Mouse (Mus musculus) liver, embryonic 16.5 days (tissue): ENCODE measurements around the gene Ncmap. TPM values are rescaled to one million over a fixed set of nuclear protein-coding genes. Genes with fewer than 3 reads are reported as not detected.

ENCODE experiments used
- ATAC-seq: fragments of 200-750 bp; cut with Nextera tagmentation; 2 replicates; pipeline ENCODE4 v1.8.0; 2017; ENCODE audit warnings: low read depth, mild to moderate bottlenecking, moderate number of reproducible peaks, moderate library complexity
- H3K27ac ChIP-seq: fragments of 300-500 bp; sonication (generic); 2 replicates; pipeline ENCODE4 v1.5.1; 2014; ENCODE audit warnings: mild to moderate bottlenecking, low read length
- H3K27me3 ChIP-seq: fragments of 300-500 bp; sonication (generic); 2 replicates; pipeline ENCODE4 v1.6.1; 2014; ENCODE audit warnings: low read depth, low read length, mixed read lengths; ENCODE audit not compliant: control insufficient read depth, insufficient read depth
- H3K36me3 ChIP-seq: fragments of 300-500 bp; sonication (generic); 2 replicates; pipeline ENCODE4 v1.6.1; 2014; ENCODE audit warnings: mild to moderate bottlenecking; ENCODE audit not compliant: control insufficient read depth, insufficient read depth
- H3K4me1 ChIP-seq: fragments of 300-500 bp; sonication (generic); 2 replicates; pipeline ENCODE4 v1.6.1; 2014; ENCODE audit warnings: low read depth, low read length, mixed read lengths; ENCODE audit not compliant: control insufficient read depth
- H3K4me2 ChIP-seq: fragments of 300-500 bp; sonication (generic); 2 replicates; pipeline ENCODE4 v1.6.1; 2014; ENCODE audit warnings: low read depth, low read length, mixed read lengths
- H3K4me3 ChIP-seq: fragments of 300-500 bp; sonication (generic); 2 replicates; pipeline ENCODE4 v1.5.1; 2014; ENCODE audit warnings: low read depth, mild to moderate bottlenecking, low read length
- H3K9ac ChIP-seq: fragments of 300-500 bp; sonication (generic); 2 replicates; pipeline ENCODE4 v1.6.1; 2014; ENCODE audit warnings: low read depth, low read length
- H3K9me3 ChIP-seq: fragments of 300-500 bp; sonication (generic); replicated peaks from 2 replicates; pipeline ENCODE4 v1.6.1; 2016; ENCODE audit warnings: low read length; ENCODE audit not compliant: control insufficient read depth
- WGBS: fragments of 180-500 bp; shearing (Covaris S2); extraction: QIAGEN DNeasy Blood & Tissue Kit; methylation state at CpG from one replicate; pipeline ENCODE4 v1.1.7; 2014; ENCODE audit not compliant: insufficient replicate concordance; 5-methylcytosine and 5-hydroxymethylcytosine counted together
- polyA plus RNA-seq: library from polyadenylated mRNA; unstranded; fragments of >200 nt; fragmentation: Nextera tagmentation; extraction: Ambion mirVana; gene quantifications from 2 replicates; pipeline ENCODE4 v1.2.1, GENCODE M21; 2015

Gene Ncmap
- polyA plus RNA-seq, 1 experiment from 2014 or later, result 0.19 TPM

- Histone ChIP-seq H3K4me2 (no peak overlapping the region), H3K4me1 (no peaks in the 10 kb centered on the region), H3K9ac (no peak overlapping the region), H3K4me3 (no peak overlapping the region), H3K36me3 (no peaks in the 10 kb centered on the region), H3K9me3 (no peaks in the 10 kb centered on the region), H3K27ac (no peak overlapping the region), H3K27me3 (no peaks in the 10 kb centered on the region)
- ATAC-seq, result no peak
- 62% methylated on average over 8 of the region's 8 CpGs for WGBS
Measured at GRCm38 (mm10) chr4:135413491-135413890, 15.5 kb upstream of the Ncmap start.

DNA sequence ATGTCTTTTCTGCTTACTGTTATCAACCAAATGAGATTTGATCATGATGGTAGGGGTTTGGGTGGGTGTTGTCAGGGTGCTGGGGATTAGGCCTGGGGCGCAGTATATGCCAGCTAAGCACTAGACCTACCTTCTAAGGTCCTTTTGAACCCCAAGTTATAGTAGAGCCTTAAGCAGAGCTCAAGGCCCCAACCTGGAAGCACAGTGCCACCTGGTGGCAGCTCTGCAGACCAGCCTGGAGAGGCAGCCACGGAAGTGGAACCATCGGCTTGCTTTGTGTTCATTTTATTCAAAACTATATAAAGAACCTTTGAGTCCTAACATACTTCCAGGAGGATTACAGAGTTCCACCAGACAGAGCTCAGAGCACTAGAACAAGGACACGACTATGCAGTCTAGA is 13.6 kb upstream of the Ncmap start:
- H3K27me3 ChIP-seq, result no peaks in the 10 kb centered on the region
- no peaks in the 10 kb centered on the region for H3K9me3 ChIP-seq
- H3K4me1 ChIP-seq, result no peaks in the 10 kb centered on the region
- 0 out of 2 replicates have a peak, but pooled peaks have one; percentile 32 for ATAC-seq
- no peak overlapping the region for H3K4me3 ChIP-seq
- no peak overlapping the region for H3K4me2 ChIP-seq
- H3K36me3 ChIP-seq, result no peaks in the 10 kb centered on the region
- H3K9ac ChIP-seq, result no peak overlapping the region
- H3K27ac ChIP-seq, result no peak overlapping the region
- 21% methylated on average over 4 of the region's 4 CpGs for WGBS

DNA sequence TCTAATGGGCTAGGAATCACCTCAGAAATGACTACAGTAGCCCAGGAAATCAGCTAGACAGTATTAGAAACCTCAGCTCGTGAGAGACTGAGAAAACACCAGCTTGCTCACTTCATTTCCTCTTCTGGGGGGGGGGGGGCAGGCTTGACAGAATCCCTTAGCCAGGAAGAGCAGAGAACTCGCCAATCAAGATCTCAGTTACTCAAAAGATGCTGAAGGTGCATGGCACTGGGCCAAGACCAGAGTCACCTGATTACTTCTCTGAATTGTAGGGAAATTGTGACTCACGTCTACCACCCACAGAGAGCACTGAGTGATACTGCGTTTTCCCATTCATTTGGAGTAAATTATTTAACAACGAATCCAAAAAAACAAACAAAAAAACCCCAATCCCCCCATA is 8.2 kb upstream of the Ncmap start:
- Histone ChIP-seq H3K9ac (no peak overlapping the region), H3K27me3 (no peaks in the 10 kb centered on the region), H3K36me3 (no peaks in the 10 kb centered on the region), H3K4me3 (no peak overlapping the region), H3K4me2 (no peak overlapping the region), H3K9me3 (no peaks in the 10 kb centered on the region), H3K4me1 (peaks cover 20% of the 10 kb centered on the region), H3K27ac (no peak overlapping the region)
- ATAC-seq, result no peak
- 48% methylated on average over 5 of the region's 5 CpGs for WGBS

DNA sequence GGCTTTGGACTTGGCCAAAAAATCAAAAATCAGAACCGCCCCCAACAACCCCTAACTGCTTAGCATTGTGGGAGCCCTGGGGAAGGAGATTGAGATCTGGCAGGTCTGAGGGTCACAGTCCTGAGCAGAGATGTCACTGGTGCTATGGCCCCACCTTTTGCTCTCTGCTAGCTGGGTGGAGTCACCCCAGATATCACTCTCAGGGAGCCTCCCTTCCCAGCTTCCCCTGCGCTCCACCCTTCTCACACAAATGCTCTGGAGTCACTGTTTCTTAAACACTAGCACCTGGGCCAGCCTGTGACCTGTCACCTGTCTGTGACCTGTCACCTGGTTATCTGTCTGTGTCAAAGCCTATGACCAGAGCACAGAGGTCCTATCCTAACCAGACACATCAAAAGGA is 6.9 kb upstream of the Ncmap start:
- Histone ChIP-seq H3K36me3 (no peaks in the 10 kb centered on the region), H3K27me3 (peaks cover under 1% of the 10 kb centered on the region; the same call in 1 of the 2 replicates), H3K4me1 (peaks cover 20% of the 10 kb centered on the region), H3K9me3 (no peaks in the 10 kb centered on the region), H3K4me3 (no peak overlapping the region), H3K27ac (no peak overlapping the region), H3K9ac (no peak overlapping the region), H3K4me2 (peak overlapping the region; percentile 39)
- WGBS, result 44% methylated on average over 2 of the region's 2 CpGs
- ATAC-seq, result peak; percentile 93

DNA sequence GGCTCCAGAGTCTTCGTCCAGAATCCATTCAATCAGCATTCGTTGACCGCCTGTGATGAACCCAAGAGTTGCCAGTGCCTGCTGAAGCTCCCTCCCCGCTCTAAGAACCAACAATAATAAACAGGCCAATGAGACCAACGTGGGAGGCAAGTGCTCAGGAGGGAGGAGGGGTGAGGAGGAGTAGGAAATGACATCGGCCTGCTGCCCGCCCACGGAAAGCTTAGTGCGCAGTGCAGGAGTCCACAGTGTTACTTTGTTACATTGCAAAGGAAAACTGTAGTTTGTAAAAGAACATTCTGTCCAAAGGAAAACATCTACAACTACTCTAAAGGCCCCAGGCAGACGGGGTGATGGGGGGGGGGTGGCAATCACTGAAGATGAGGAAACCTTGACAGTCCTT is 6.0 kb upstream of the Ncmap start:
- H3K9ac ChIP-seq, result no peak overlapping the region

DNA sequence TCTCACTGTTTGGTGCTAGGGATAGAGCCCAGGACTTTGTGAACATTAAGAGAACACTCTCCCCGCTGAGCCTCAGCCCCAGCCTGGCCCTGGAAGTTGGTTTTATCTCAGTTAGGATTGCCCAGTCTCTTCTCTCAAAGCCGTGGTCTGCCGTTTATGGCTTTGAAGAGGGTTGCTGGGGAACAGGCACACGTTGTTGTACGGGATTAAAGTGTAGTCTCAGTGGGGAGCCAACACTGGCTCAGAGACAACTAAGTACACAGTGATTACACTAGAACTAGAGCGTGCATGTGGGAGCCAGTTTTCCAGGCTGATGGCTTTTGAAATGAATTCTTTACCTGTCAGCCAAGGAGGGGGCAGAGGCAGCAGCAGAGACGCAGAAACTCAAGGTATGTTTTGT is 3.9 kb upstream of the Ncmap start:
- 44% methylated on average over 7 of the region's 7 CpGs for WGBS
- Histone ChIP-seq H3K36me3 (no peaks in the 10 kb centered on the region), H3K4me3 (no peak overlapping the region), H3K9me3 (no peaks in the 10 kb centered on the region), H3K4me2 (no peak overlapping the region), H3K4me1 (peaks cover 27% of the 10 kb centered on the region), H3K27me3 (peaks cover 30% of the 10 kb centered on the region), H3K9ac (no peak overlapping the region), H3K27ac (no peak overlapping the region)
- ATAC-seq, result no peak

More for the DNA sequence above, 6.0 kb upstream of the Ncmap start:
- no peaks in the 10 kb centered on the region for H3K36me3 ChIP-seq
- ATAC-seq, result no peak
- H3K9me3 ChIP-seq, result no peaks in the 10 kb centered on the region
- peaks cover 20% of the 10 kb centered on the region for H3K4me1 ChIP-seq
- no peak overlapping the region for H3K27ac ChIP-seq
- no peak overlapping the region for H3K4me3 ChIP-seq
- H3K27me3 ChIP-seq, result peaks cover 9% of the 10 kb centered on the region
- 78% methylated on average over 10 of the region's 10 CpGs for WGBS
- no peak overlapping the region for H3K4me2 ChIP-seq

GRCm38 (mm10) chr4:135397551-135397950 is 476 bp downstream of the Ncmap start:
- peaks cover 47% of the 10 kb centered on the region for H3K27me3 ChIP-seq
- 8% methylated on average over 16 of the region's 16 CpGs for WGBS
- H3K9ac ChIP-seq, result no peak overlapping the region
- H3K36me3 ChIP-seq, result no peaks in the 10 kb centered on the region
- peak overlapping the region; percentile 24 for H3K4me3 ChIP-seq
- no peak for ATAC-seq
- H3K4me1 ChIP-seq, result peaks cover 7% of the 10 kb centered on the region; the same call in 1 of the 2 replicates
- H3K27ac ChIP-seq, result no peak overlapping the region
- peak overlapping the region; percentile 36; the same call in 1 of the 2 replicates for H3K4me2 ChIP-seq
- H3K9me3 ChIP-seq, result peaks cover 2% of the 10 kb centered on the region; the same call in 1 of the 2 replicates

DNA sequence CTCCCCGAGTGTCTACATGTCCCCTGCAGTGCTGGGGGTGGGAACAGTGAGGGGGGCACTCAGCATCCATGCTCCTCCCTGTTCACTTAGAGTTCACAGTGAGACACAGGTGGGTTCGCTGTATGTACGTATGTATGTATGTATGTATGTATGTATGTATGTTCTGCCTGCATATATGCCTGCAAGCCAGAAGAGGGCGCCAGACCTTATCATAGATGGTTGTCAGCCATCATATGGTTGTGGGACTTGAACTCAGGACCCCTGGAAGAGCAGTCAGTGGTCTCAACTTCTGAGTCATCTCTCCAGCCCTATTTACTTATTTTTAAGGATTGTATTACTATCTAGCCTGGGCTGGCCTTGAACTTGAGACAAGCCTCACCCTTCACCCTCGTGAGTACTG is 1.7 kb downstream of the Ncmap start:
- peaks cover 2% of the 10 kb centered on the region; the same call in 1 of the 2 replicates for H3K9me3 ChIP-seq
- no peak for ATAC-seq
- WGBS, result 71% methylated on average over 5 of the region's 5 CpGs
- H3K4me3 ChIP-seq, result no peak overlapping the region
- no peaks in the 10 kb centered on the region for H3K36me3 ChIP-seq
- peaks cover 7% of the 10 kb centered on the region; the same call in 1 of the 2 replicates for H3K4me1 ChIP-seq
- no peak overlapping the region for H3K9ac ChIP-seq
- no peak overlapping the region for H3K27ac ChIP-seq
- peaks cover 47% of the 10 kb centered on the region for H3K27me3 ChIP-seq
- no peak overlapping the region for H3K4me2 ChIP-seq

GRCm38 (mm10) chr4:135395375-135395774 is 2.7 kb downstream of the Ncmap start:
- Histone ChIP-seq H3K27me3 (peaks cover 47% of the 10 kb centered on the region), H3K27ac (no peak overlapping the region), H3K9me3 (peaks cover 2% of the 10 kb centered on the region; the same call in 1 of the 2 replicates), H3K4me3 (no peak overlapping the region), H3K4me1 (peaks cover 7% of the 10 kb centered on the region; the same call in 1 of the 2 replicates), H3K36me3 (no peaks in the 10 kb centered on the region), H3K9ac (no peak overlapping the region), H3K4me2 (no peak overlapping the region)
- ATAC-seq, result no peak
- WGBS, result 67% methylated on average over 4 of the region's 4 CpGs
